8 mouse cellular contexts compared by ENCODE assay signal in genomic region chr2:113848245-113849121, GRCm38 (mm10). TPM values are rescaled to one million over a fixed set of nuclear protein-coding genes. Genes with fewer than 3 reads are reported as not detected.
DNase-seq lines count a peak whose midpoint lies in the region; ATAC-seq and TF ChIP-seq lines count a peak whose summit lies in the region.

Arhgap11a (minus strand) TSS chr2:113848661.

- peak; percentile 96 for DNase-seq in c-Kit-positive CD71-positive TER-119-positive erythroid progenitor cells, embryonic 14.5 days (ENCODE audit: low spot score)
- DNase-seq in heart, postnatal 0 days (ENCODE audit: low spot score): peak; percentile 97
- DNase-seq in kidney, postnatal 4 days: peak; percentile 92 to 94

- H3K4me1 ChIP-seq in E14TG2a.4 (replicated peaks; ENCODE audit: low read depth, low read length): peaks cover 30% of the 10 kb centered on the region
- H3K4me1 ChIP-seq in forebrain, embryonic 12.5 days: peaks cover 25% of the 10 kb centered on the region
- peaks cover 10% of the 10 kb centered on the region for H3K4me1 ChIP-seq in heart, postnatal 0 days (ENCODE audit: control insufficient read depth, insufficient read depth)
- H3K4me1 ChIP-seq in liver, embryonic 16.5 days (ENCODE audit: control insufficient read depth, low read depth, low read length): peaks cover 18% of the 10 kb centered on the region
- peaks cover 32% of the 10 kb centered on the region for H3K4me1 ChIP-seq in neural tube, embryonic 13.5 days (replicated peaks)
- H3K4me1 ChIP-seq in testis, adult 2 months (ENCODE audit: control insufficient read depth, insufficient read depth, low read length): peaks cover 6% of the 10 kb centered on the region

- TF ChIP-seq CTCF in E14TG2a.4 (conservative IDR thresholded peaks at IDR 0.05; ENCODE audit: low read length): no peak
- no peak for TF ChIP-seq CTCF in heart, postnatal 0 days (IDR thresholded peaks at IDR 0.05; ENCODE audit: low read depth)
- TF ChIP-seq CTCF in testis, adult 2 months (IDR thresholded peaks at IDR 0.05; ENCODE audit: control insufficient read depth, insufficient read depth, insufficient replicate concordance, low read depth, low read length): no peak

- no peaks in the 10 kb centered on the region for H3K9me3 ChIP-seq in E14TG2a.4 (ENCODE audit: low read length)
- no peaks in the 10 kb centered on the region for H3K9me3 ChIP-seq in forebrain, embryonic 12.5 days
- no peaks in the 10 kb centered on the region for H3K9me3 ChIP-seq in heart, postnatal 0 days (replicated peaks; ENCODE audit: control insufficient read depth, low read length)
- H3K9me3 ChIP-seq in liver, embryonic 16.5 days (replicated peaks; ENCODE audit: control insufficient read depth, low read length): no peaks in the 10 kb centered on the region
- no peaks in the 10 kb centered on the region for H3K9me3 ChIP-seq in neural tube, embryonic 13.5 days

- H3K27ac ChIP-seq in forebrain, embryonic 12.5 days: peak within 1 kb of the TSS; percentile 71
- H3K27ac ChIP-seq in heart, postnatal 0 days (ENCODE audit: low read depth): peak within 1 kb of the TSS; percentile 84
- peak within 1 kb of the TSS; percentile 95 for H3K27ac ChIP-seq in liver, embryonic 16.5 days (ENCODE audit: low read length)
- peak within 1 kb of the TSS; percentile 88 for H3K27ac ChIP-seq in neural tube, embryonic 13.5 days (replicated peaks)
- peak within 1 kb of the TSS; percentile 92 for H3K27ac ChIP-seq in testis, adult 2 months (ENCODE audit: control insufficient read depth, insufficient read depth, low read depth, low read length)

- H3K4me2 ChIP-seq in forebrain, embryonic 12.5 days: peak within 1 kb of the TSS; percentile 73
- H3K4me2 ChIP-seq in heart, postnatal 0 days (ENCODE audit: low read depth, low read length): peak within 1 kb of the TSS; percentile 75
- H3K4me2 ChIP-seq in liver, embryonic 16.5 days (ENCODE audit: low read depth, low read length): peak within 1 kb of the TSS; percentile 87
- H3K4me2 ChIP-seq in neural tube, embryonic 13.5 days: peak within 1 kb of the TSS; percentile 95

- H3K9ac ChIP-seq in forebrain, embryonic 12.5 days: peak within 1 kb of the TSS; percentile 76
- peak within 1 kb of the TSS; percentile 59 for H3K9ac ChIP-seq in heart, postnatal 0 days (replicated peaks; ENCODE audit: low read depth, low read length)
- H3K9ac ChIP-seq in liver, embryonic 16.5 days (ENCODE audit: low read depth, low read length): peak within 1 kb of the TSS; percentile 95
- peak within 1 kb of the TSS; percentile 70 for H3K9ac ChIP-seq in neural tube, embryonic 13.5 days

- ATAC-seq in forebrain, embryonic 12.5 days (ENCODE audit: low FRiP score): peak; percentile 96
- ATAC-seq in heart, postnatal 0 days (ENCODE audit: insufficient read depth, low read depth): peak; percentile 97
- peak; percentile 97 for ATAC-seq in liver, embryonic 16.5 days (ENCODE audit: low read depth)
- peak; percentile 97 for ATAC-seq in neural tube, embryonic 13.5 days (ENCODE audit: low read depth)

- peak; percentile 92; the same call in 1 of the 2 replicates for TF ChIP-seq EP300 in heart, postnatal 0 days (IDR thresholded peaks at IDR 0.05; ENCODE audit: low read depth)

- under 1% methylated on average over 48 of the region's 48 CpGs for WGBS in forebrain, embryonic 12.5 days
- WGBS in heart, postnatal 0 days: under 1% methylated on average over 48 of the region's 48 CpGs
- WGBS in liver, embryonic 16.5 days (ENCODE audit: insufficient replicate concordance): under 1% methylated on average over 48 of the region's 48 CpGs
- under 1% methylated on average over 48 of the region's 48 CpGs for WGBS in neural tube, embryonic 13.5 days

- TF ChIP-seq POLR2A in testis, adult 2 months (IDR thresholded peaks at IDR 0.05; ENCODE audit: control insufficient read depth, low read depth, low read length): peak; percentile 79

- peak within 1 kb of the TSS; percentile 95 for H3K4me3 ChIP-seq in E14TG2a.4 (replicated peaks; ENCODE audit: low read length)
- H3K4me3 ChIP-seq in forebrain, embryonic 12.5 days (replicated peaks): peak within 1 kb of the TSS; percentile 82
- H3K4me3 ChIP-seq in heart, postnatal 0 days (ENCODE audit: low read depth, low read length): peak within 1 kb of the TSS; percentile 75
- H3K4me3 ChIP-seq in liver, embryonic 16.5 days (ENCODE audit: low read depth, low read length): peak within 1 kb of the TSS; percentile 96
- H3K4me3 ChIP-seq in neural tube, embryonic 13.5 days: peak within 1 kb of the TSS; percentile 70
- H3K4me3 ChIP-seq in testis, adult 2 months (ENCODE audit: control insufficient read depth, low read depth, low read length): peak within 1 kb of the TSS; percentile 96

- peaks cover 37% of the 10 kb centered on the region for H3K36me3 ChIP-seq in E14TG2a.4 (ENCODE audit: insufficient read depth, low read length)
- H3K36me3 ChIP-seq in forebrain, embryonic 12.5 days (replicated peaks): peaks cover 15% of the 10 kb centered on the region
- H3K36me3 ChIP-seq in heart, postnatal 0 days (replicated peaks; ENCODE audit: control insufficient read depth, insufficient read depth, low read length): peaks cover 15% of the 10 kb centered on the region
- peaks cover 11% of the 10 kb centered on the region for H3K36me3 ChIP-seq in liver, embryonic 16.5 days (ENCODE audit: control insufficient read depth, insufficient read depth)
- no peaks in the 10 kb centered on the region for H3K36me3 ChIP-seq in neural tube, embryonic 13.5 days
- peaks cover 2% of the 10 kb centered on the region for H3K36me3 ChIP-seq in testis, adult 2 months (ENCODE audit: control insufficient read depth, insufficient read depth, low read length)

- no peaks in the 10 kb centered on the region for H3K27me3 ChIP-seq in E14TG2a.4 (ENCODE audit: insufficient read depth, low read length)
- H3K27me3 ChIP-seq in forebrain, embryonic 12.5 days: no peaks in the 10 kb centered on the region
- no peaks in the 10 kb centered on the region for H3K27me3 ChIP-seq in heart, postnatal 0 days (ENCODE audit: control insufficient read depth, insufficient read depth, low read length)
- no peaks in the 10 kb centered on the region for H3K27me3 ChIP-seq in liver, embryonic 16.5 days (ENCODE audit: control insufficient read depth, insufficient read depth, low read depth, low read length)
- 0 out of 2 replicates have a peak, but pooled peaks cover 3% of the 10 kb centered on the region for H3K27me3 ChIP-seq in neural tube, embryonic 13.5 days
- H3K27me3 ChIP-seq in testis, adult 2 months (ENCODE audit: control insufficient read depth, insufficient read depth, low read length): no peaks in the 10 kb centered on the region

RNA-seq across cellular contexts. Expression of gene Arhgap11a, which starts in this region (rescaled TPM):
- 66.3 and 70.4 TPM in 2 replicates for polyA plus RNA-seq in forebrain, embryonic 12.5 days (2016; fragmentation: Nextera tagmentation; extraction: Ambion mirVana)
- total RNA-seq in heart, postnatal 0 days (2014; rRNA removed; ENCODE audit: low replicate concordance): 3.3 and 9.0 TPM in 2 replicates
- 6.3 and 7.9 TPM in 2 replicates for polyA plus RNA-seq in heart, postnatal 0 days (2015; fragmentation: Nextera tagmentation; extraction: Ambion mirVana)
- 17.0 and 17.7 TPM in 2 replicates for polyA plus RNA-seq in liver, embryonic 16.5 days (2015; fragmentation: Nextera tagmentation; extraction: Ambion mirVana)
- polyA plus RNA-seq in neural tube, embryonic 13.5 days (2015; fragmentation: Nextera tagmentation; extraction: Ambion mirVana): 7.9 and 12.1 TPM in 2 replicates
- 2.6 TPM in 2 replicates for polyA plus RNA-seq in testis, adult 2 months (2012; rRNA removed)

Comparison
In these comparisons a context has a peak if more than half of its experiments do, and no peak if none do; other contexts are left out.
1. Peak in every context shown above with its lines: DNase-seq, ATAC-seq, H3K4me3 ChIP-seq and H3K27ac ChIP-seq.